In genomic region chr10:84020023-84020620, GRCm38 (mm10) we compare ENCODE assay signal across 8 mouse cellular contexts.
DNase-seq lines count a peak whose midpoint lies in the region; ATAC-seq lines count a peak whose summit lies in the region.

No protein-coding gene starts in this region.

- intact Hi-C loops in heart, postnatal 25 days (cut with DNase I), result loop anchor here (2.0 to 5.0 kb wide), 2 partner anchors 42 to 419 kb away; no protein-coding TSS in a partner anchor

- H3K9ac ChIP-seq in limb, embryonic 11.5 days (ENCODE audit: low read length), result no peak overlapping the region

- 49% methylated on average over 10 of the region's 10 CpGs for WGBS in limb, embryonic 11.5 days

- H3K4me3 ChIP-seq in limb, embryonic 11.5 days (ENCODE audit: low read depth, low read length), result no peak overlapping the region

- H3K9me3 ChIP-seq in limb, embryonic 11.5 days (ENCODE audit: control insufficient read depth, low read length), result no peaks in the 10 kb centered on the region

- H3K4me2 ChIP-seq in limb, embryonic 11.5 days (ENCODE audit: low read depth, severe bottlenecking), result no peak overlapping the region

- H3K36me3 ChIP-seq in limb, embryonic 11.5 days (ENCODE audit: control insufficient read depth, insufficient read depth, low read length), result no peaks in the 10 kb centered on the region

- no peak overlapping the region for H3K27ac ChIP-seq in limb, embryonic 11.5 days (replicated peaks; ENCODE audit: low read depth, low read length)

- no peak for ATAC-seq in CD4-positive, CD25-positive, alpha-beta regulatory T cell, adult 4 months
- peak; percentile 70 for ATAC-seq in common myeloid progenitor, adult 5-6 weeks (replicated peaks; ENCODE audit: low read depth, poor library complexity, severe bottlenecking)
- ATAC-seq in limb, embryonic 11.5 days (ENCODE audit: insufficient number of reproducible peaks, low FRiP score, low TSS enrichment, low read depth), result no peak

- no peaks in the 10 kb centered on the region for H3K27me3 ChIP-seq in limb, embryonic 11.5 days (ENCODE audit: control insufficient read depth, insufficient read depth, low read length)

- H3K4me1 ChIP-seq in limb, embryonic 11.5 days (ENCODE audit: control insufficient read depth, insufficient read depth, low read length), result peaks cover 3% of the 10 kb centered on the region; the same call in 1 of the 2 replicates

- peak; percentile 13 for DNase-seq in CD4-positive, CD25-positive, alpha-beta regulatory T cell, adult 2 months (ENCODE audit: low read depth, low spot score)
- DNase-seq in right cerebral cortex, adult 2 months (ENCODE audit: low spot score in 2 of 2), result peak; percentile 40 to 47
- no peak for DNase-seq in right cerebral cortex, postnatal 25 days
- peak; percentile 23 for DNase-seq in heart, postnatal 25 days (ENCODE audit: low spot score)
- peak; percentile 76 for DNase-seq in limb, embryonic 11.5 days (ENCODE audit: low spot score)
- DNase-seq in spleen, postnatal 4 days (ENCODE audit: low spot score in 2 of 2), result peak; percentile 55 to 80
